Mouse (Mus musculus) lung, embryonic 16.5 days (tissue): Measurements from ENCODE around the gene A430078G23Rik. TPM values are rescaled to one million over a fixed set of nuclear protein-coding genes. Genes with fewer than 3 reads are reported as not detected.

Experiments used
- ATAC-seq: fragments of 200-750 bp; cut with Nextera tagmentation; 2 replicates; pipeline ENCODE4 v1.8.0; 2017; ENCODE audit warnings: low read depth, mild to moderate bottlenecking, moderate library complexity
- H3K27ac ChIP-seq: fragments of 300-500 bp; sonication (generic); 2 replicates; pipeline ENCODE4 v1.5.1; 2014; ENCODE audit warnings: mild to moderate bottlenecking, control low read depth, low read length
- H3K27me3 ChIP-seq: fragments of 300-500 bp; sonication (generic); 2 replicates; pipeline ENCODE4 v1.6.1; 2014; ENCODE audit warnings: low read depth, low read length, mixed read lengths; ENCODE audit not compliant: control insufficient read depth, insufficient read depth
- H3K36me3 ChIP-seq: fragments of 300-500 bp; sonication (generic); 2 replicates; pipeline ENCODE4 v1.6.1; 2014; ENCODE audit warnings: low read length; ENCODE audit not compliant: control insufficient read depth, insufficient read depth
- H3K4me1 ChIP-seq: fragments of 300-500 bp; sonication (generic); replicated peaks from 2 replicates; pipeline ENCODE4 v1.6.1; 2014; ENCODE audit warnings: low read length, mixed read lengths; ENCODE audit not compliant: control insufficient read depth, insufficient read depth
- H3K4me2 ChIP-seq: fragments of 300-500 bp; sonication (generic); 2 replicates; pipeline ENCODE4 v1.6.1; 2014; ENCODE audit warnings: low read depth, low read length, control low read depth
- H3K4me3 ChIP-seq: fragments of 300-500 bp; sonication (generic); 2 replicates; pipeline ENCODE4 v1.5.1; 2014; ENCODE audit warnings: mild to moderate bottlenecking, low read length, control low read depth
- H3K9ac ChIP-seq: fragments of 300-500 bp; sonication (generic); 2 replicates; pipeline ENCODE4 v1.6.1; 2014; ENCODE audit warnings: low read length, control low read depth
- H3K9me3 ChIP-seq: fragments of 300-500 bp; sonication (generic); 2 replicates; pipeline ENCODE4 v1.6.1; 2016; ENCODE audit warnings: low read length; ENCODE audit not compliant: control insufficient read depth
- WGBS: fragments of 180-500 bp; shearing (Covaris S2); extraction: QIAGEN DNeasy Blood & Tissue Kit; methylation state at CpG from one replicate; pipeline ENCODE4 v1.1.7; 2014; 5-methylcytosine and 5-hydroxymethylcytosine counted together
- polyA plus RNA-seq: library from polyadenylated mRNA; unstranded; fragments of >200 nt; fragmentation: Nextera tagmentation; extraction: Ambion mirVana; gene quantifications from 2 replicates; pipeline ENCODE4 v1.2.1, GENCODE M21; 2015

Gene A430078G23Rik
- polyA plus RNA-seq, 1 experiment from 2014 or later, result 0.20 TPM

GRCm38 (mm10) chr8:3414639-3415190, 61.5 kb downstream of the A430078G23Rik start:
- Histone ChIP-seq H3K36me3 (no peaks in the 10 kb centered on the region), H3K27me3 (no peaks in the 10 kb centered on the region), H3K4me1 (peaks cover 5% of the 10 kb centered on the region; the same call in 1 of the 2 replicates), H3K9me3 (no peaks in the 10 kb centered on the region), H3K4me2 (no peak overlapping the region), H3K4me3 (no peak overlapping the region), H3K27ac (no peak overlapping the region), H3K9ac (no peak overlapping the region)
- no peak for ATAC-seq
- WGBS, result 67% methylated on average over 6 of the region's 6 CpGs

GRCm38 (mm10) chr8:3415259-3415658, 62.0 kb downstream of the A430078G23Rik start:
- H3K4me1 ChIP-seq, result peaks cover 5% of the 10 kb centered on the region; the same call in 1 of the 2 replicates
- no peaks in the 10 kb centered on the region for H3K27me3 ChIP-seq
- H3K27ac ChIP-seq, result no peak overlapping the region

GRCm38 (mm10) chr8:3415661-3416060, 62.4 kb downstream of the A430078G23Rik start:
- Histone ChIP-seq H3K27me3 (no peaks in the 10 kb centered on the region), H3K4me2 (no peak overlapping the region), H3K27ac (no peak overlapping the region), H3K9me3 (no peaks in the 10 kb centered on the region), H3K4me3 (no peak overlapping the region), H3K9ac (no peak overlapping the region), H3K36me3 (no peaks in the 10 kb centered on the region), H3K4me1 (peaks cover 5% of the 10 kb centered on the region; the same call in 1 of the 2 replicates)
- no peak for ATAC-seq
- WGBS, result 87% methylated on average over 6 of the region's 6 CpGs

More at GRCm38 (mm10) chr8:3415259-3415658, 62.0 kb downstream of the A430078G23Rik start:
- no peaks in the 10 kb centered on the region for H3K9me3 ChIP-seq
- 75% methylated on average over 4 of the region's 4 CpGs for WGBS
- H3K4me3 ChIP-seq, result no peak overlapping the region
- H3K9ac ChIP-seq, result no peak overlapping the region
- no peak for ATAC-seq
- no peak overlapping the region for H3K4me2 ChIP-seq
- no peaks in the 10 kb centered on the region for H3K36me3 ChIP-seq

DNA sequence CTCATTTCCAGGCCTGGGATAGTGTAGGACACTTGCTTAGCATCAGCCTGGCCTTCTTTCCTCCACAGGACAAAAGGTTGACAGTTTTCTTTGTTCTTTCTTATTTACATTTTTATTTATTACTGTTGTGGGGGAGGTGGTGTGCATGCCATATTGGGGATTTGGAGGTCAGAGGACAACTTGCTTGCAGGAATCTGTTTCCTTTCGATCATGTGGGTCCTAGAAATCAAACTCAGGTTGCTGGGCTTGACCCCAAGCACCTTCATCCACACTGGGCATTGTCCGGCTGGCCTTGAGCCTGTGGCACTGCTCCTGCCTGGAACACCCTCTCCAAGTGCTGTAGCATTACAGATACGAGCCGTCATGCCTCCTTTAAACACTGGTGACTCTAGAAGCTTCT, 63.6 kb downstream of the A430078G23Rik start:
- Histone ChIP-seq H3K27me3 (no peaks in the 10 kb centered on the region), H3K27ac (no peak overlapping the region), H3K4me1 (peaks cover 5% of the 10 kb centered on the region; the same call in 1 of the 2 replicates), H3K4me2 (no peak overlapping the region), H3K36me3 (no peaks in the 10 kb centered on the region), H3K4me3 (no peak overlapping the region), H3K9me3 (no peaks in the 10 kb centered on the region), H3K9ac (no peak overlapping the region)
- no peak for ATAC-seq
- WGBS, result 49% methylated on average over 4 of the region's 4 CpGs

DNA sequence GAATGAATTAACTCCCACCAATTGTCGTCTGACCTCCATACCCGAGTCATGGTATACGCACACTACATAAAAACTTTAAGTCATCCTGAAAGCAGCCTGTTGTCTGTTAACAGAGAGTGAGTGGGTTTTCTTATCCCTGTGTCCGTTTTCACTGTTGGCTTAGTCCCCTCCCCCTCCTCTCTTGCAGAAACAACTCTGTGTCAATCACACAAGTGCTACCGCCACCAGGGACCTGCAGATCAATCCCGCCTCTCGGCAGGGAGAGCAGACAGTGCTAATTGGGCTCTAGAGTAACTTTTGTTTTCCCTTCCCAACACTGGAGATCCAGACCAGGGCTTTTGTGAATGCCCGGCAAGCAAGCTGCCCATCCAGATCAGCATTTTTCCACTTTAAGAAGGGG, 64.2 kb downstream of the A430078G23Rik start:
- no peak for ATAC-seq
- Histone ChIP-seq H3K9me3 (no peaks in the 10 kb centered on the region), H3K4me1 (peaks cover 5% of the 10 kb centered on the region; the same call in 1 of the 2 replicates), H3K27ac (no peak overlapping the region), H3K27me3 (no peaks in the 10 kb centered on the region), H3K4me2 (no peak overlapping the region), H3K36me3 (no peaks in the 10 kb centered on the region), H3K4me3 (no peak overlapping the region), H3K9ac (no peak overlapping the region)
- 23% methylated on average over 8 of the region's 8 CpGs for WGBS

GRCm38 (mm10) chr8:3418101-3418500, 64.9 kb downstream of the A430078G23Rik start:
- Histone ChIP-seq H3K4me1 (peaks cover 5% of the 10 kb centered on the region; the same call in 1 of the 2 replicates), H3K4me2 (no peak overlapping the region), H3K27ac (0 out of 2 replicates have a peak overlapping the region, but pooled peaks have one; percentile 16), H3K9ac (no peak overlapping the region), H3K27me3 (no peaks in the 10 kb centered on the region), H3K9me3 (no peaks in the 10 kb centered on the region), H3K36me3 (no peaks in the 10 kb centered on the region), H3K4me3 (no peak overlapping the region)
- ATAC-seq, result peak; percentile 43; the same call in 1 of the 2 replicates
- 64% methylated on average over 1 of the region's 1 CpGs for WGBS

DNA sequence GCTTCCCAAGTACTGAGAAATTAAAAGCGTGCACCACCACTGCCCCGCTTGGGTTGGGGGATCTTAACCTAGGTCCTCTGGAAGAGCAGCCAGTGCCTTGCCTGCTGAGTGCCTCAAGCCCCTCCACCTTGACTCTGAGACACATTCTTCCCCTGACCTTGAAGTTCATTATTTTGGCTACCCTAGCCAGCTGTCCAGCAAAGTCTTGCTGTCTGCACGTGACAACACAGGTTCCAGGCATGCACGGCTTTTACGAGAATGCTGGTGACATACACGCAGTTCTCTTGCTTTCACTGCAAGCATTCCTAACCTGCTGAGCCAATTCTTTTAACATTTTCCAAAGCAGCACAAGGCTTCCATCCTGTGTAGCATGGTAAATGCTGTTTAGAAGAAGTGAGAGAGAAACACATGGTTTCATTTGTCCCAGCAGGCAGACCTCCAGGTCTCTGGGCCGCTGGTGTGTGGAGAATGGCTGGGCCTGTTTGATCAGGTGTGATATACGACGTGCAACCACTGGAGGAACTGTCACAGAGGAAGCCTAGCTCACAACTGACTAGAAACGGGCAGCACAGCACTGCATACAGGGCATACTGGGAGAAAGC, 67.0 kb downstream of the A430078G23Rik start:
- Histone ChIP-seq H3K4me3 (no peak overlapping the region), H3K4me2 (no peak overlapping the region), H3K36me3 (no peaks in the 10 kb centered on the region), H3K27me3 (no peaks in the 10 kb centered on the region), H3K4me1 (peaks cover 5% of the 10 kb centered on the region; the same call in 1 of the 2 replicates), H3K9me3 (no peaks in the 10 kb centered on the region), H3K9ac (no peak overlapping the region), H3K27ac (no peak overlapping the region)
- no peak for ATAC-seq
- WGBS, result 71% methylated on average over 10 of the region's 10 CpGs

DNA sequence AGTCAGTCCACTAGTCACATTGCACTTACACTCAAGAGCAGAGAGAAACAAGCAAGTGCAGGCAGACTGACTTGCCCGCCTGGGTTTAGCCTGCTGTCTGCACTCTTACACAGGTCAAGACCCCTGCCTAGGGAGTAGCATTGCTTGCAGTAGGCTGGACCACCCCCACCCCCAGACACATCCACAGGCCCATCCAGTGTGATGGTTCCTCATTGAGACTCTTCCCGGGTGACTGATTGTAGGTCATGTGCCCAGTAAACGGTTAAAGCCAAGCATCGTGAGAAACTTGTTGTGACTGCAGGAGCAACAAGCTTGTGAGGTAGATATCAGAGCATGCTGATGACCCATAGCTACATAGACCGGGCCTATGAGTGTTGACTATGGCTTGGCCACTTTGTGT, 68.3 kb downstream of the A430078G23Rik start:
- 89% methylated on average over 5 of the region's 5 CpGs for WGBS
- Histone ChIP-seq H3K9me3 (no peaks in the 10 kb centered on the region), H3K4me2 (no peak overlapping the region), H3K4me1 (peaks cover 5% of the 10 kb centered on the region; the same call in 1 of the 2 replicates), H3K27ac (no peak overlapping the region), H3K36me3 (no peaks in the 10 kb centered on the region), H3K4me3 (no peak overlapping the region), H3K9ac (no peak overlapping the region), H3K27me3 (no peaks in the 10 kb centered on the region)
- no peak for ATAC-seq

DNA sequence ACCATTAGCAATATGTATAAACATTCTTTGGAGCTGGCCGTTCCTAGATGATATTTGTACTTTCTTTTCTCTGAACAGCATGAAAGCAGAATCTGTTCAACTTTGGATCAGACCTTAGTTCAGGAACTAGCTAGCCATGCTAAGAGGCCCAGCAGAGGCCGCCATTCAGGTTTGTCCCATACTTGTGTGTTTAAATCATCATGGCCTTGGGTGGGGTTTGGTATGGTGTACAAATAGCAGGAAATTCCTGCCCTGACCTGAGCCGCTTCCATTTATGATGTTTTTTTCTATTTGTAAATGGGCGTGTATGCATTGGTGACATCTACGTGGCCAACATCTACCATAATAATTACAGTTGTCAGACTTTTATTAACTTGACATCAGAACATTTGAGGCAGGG, 72.0 kb downstream of the A430078G23Rik start:
- Histone ChIP-seq H3K4me1 (no peaks in the 10 kb centered on the region), H3K9me3 (no peaks in the 10 kb centered on the region), H3K4me2 (no peak overlapping the region), H3K27ac (no peak overlapping the region), H3K36me3 (peaks cover 2% of the 10 kb centered on the region; the same call in 1 of the 2 replicates), H3K4me3 (no peak overlapping the region), H3K27me3 (no peaks in the 10 kb centered on the region), H3K9ac (no peak overlapping the region)
- no peak for ATAC-seq
- WGBS, result 79% methylated on average over 5 of the region's 5 CpGs
